Mouse (Mus musculus) left cerebral cortex, postnatal 4 days (tissue): ENCODE data around the gene Elovl6. TPM values are rescaled to one million over a fixed set of nuclear protein-coding genes. Genes with fewer than 3 reads are reported as not detected.

Experiments used
- DNase-seq: peaks from one replicate; pipeline ENCODE4 v3.0.0-alpha.2; 2022
- intact Hi-C: fragments of 180-260 bp; cut with DNase I; formaldehyde crosslinking; loops from one replicate; pipeline ENCODE4 v1.15.1; 2025
- total RNA-seq, 2 experiments: library from RNA; stranded (reverse); gene quantifications; 2 replicates each; pipeline ENCODE4 v1.2.3; 2021

Gene Elovl6
- total RNA-seq, 2 experiments from 2014 or later, result 51.5 to 60.3 TPM

DNA sequence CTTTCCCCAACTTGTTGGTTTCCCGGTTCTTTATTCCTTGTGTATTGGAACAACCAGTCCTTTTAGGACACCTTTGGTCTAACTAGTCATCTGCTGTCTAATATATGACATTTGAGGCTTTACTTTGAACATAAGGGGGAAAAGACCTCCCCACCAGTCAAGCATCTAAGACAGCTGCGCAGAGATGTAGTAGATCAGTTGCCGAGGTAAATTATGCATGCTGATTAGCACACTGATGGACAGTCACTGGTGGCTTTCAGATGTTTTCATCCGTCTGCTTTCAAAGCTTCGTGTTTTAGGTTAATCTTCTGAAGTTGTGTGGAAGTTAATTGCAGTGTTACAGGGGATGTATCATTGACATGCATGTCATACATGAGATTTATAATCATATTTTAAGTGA lies 5.8 kb downstream of the Elovl6 start:
- intact Hi-C loops, result loop anchor here (5.0 to 10.0 kb wide), 2 partner anchors 97 to 149 kb away; no protein-coding TSS in a partner anchor
- DNase-seq, result no peak

DNA sequence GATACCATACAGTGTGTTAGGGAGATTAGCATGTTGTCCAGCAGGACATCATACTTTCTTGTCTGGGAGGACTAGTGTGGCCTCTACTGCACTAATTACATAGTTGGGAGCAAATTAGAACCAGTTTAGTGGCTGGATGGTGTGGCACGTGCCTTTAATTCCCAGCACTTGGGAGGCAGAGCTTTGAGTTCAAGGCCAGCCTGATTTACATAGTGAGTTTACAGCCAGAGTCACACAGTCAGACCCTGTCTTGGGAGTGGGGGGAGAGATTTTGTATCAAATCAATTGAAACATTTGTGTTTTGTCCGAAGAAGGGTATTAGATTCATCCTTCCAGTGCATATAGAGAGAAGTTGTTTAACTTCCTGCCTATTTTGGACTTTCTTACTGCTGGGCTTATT lies 8.7 kb downstream of the Elovl6 start:
- no peak for DNase-seq
- intact Hi-C loops, result no loop called here

DNA sequence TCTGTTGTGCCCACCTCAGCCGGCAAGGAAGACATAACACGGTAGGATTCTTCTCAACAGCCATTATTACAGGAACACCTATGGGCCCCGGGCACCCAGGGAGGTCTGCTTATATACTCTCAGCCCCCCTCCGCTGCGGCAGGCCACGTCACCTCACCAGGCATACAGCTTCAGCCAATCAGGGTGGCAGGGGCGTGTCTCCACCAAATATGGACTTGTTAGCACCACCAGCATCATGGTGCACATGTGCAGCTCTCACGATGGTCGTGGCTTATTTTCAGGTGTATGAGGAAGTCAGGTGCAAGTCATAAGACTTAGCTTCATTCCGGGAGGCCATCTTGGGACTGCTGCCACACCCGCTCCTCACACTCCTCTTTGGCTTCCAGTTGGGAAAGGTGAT lies 9.3 kb downstream of the Elovl6 start:
- no peak for DNase-seq
- intact Hi-C loops, result no loop called here

GRCm38 (mm10) chr3:129543376-129543775 lies 11.2 kb downstream of the Elovl6 start:
- intact Hi-C loops, result no loop called here
- DNase-seq, result no peak

GRCm38 (mm10) chr3:129544217-129544616 lies 12.1 kb downstream of the Elovl6 start:
- intact Hi-C loops, result no loop called here
- DNase-seq, result no peak

DNA sequence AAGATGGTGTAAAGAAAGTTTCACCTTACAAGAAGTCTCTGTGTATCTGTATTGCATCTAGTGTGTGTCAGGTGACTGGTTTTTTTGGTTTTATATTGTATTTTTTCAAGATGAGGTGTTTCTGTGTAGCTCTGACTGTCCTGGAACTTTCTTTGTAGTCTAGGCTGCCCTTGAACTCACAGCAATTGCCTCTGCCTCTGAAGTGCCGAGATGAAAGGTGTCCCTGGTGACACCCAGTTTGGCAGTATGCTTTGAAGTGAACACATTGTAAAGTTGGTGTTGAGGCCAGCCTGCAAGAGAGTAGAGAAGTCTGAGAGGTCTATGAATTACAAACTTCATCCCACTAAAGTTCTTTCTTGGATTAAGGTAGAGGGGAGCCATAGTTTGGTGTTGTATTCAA lies 13.1 kb downstream of the Elovl6 start:
- DNase-seq, result no peak
- intact Hi-C loops, result no loop called here

DNA sequence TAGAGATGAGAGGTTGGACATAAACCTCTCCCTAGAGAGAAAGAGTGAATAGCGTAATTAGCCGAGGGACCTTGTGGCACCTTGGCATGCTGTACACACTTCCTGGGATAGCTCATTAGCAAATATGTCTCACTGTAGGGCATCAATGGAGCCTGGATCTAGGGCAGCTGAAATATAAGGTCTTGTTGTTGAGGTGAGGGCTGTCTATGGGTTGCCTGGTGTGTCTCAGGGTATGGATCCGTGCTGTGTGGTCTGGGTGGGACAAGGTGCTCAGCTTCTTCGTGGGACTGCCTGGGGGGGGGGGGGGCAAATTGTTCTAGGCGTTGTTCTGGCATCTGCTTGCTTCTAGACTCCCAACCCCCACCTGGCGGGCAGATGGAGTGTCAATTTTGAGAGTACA lies 13.6 kb downstream of the Elovl6 start:
- intact Hi-C loops, result no loop called here
- DNase-seq, result no peak

GRCm38 (mm10) chr3:129547837-129548435 lies 15.8 kb downstream of the Elovl6 start:
- DNase-seq, result no peak
- intact Hi-C loops, result no loop called here

DNA sequence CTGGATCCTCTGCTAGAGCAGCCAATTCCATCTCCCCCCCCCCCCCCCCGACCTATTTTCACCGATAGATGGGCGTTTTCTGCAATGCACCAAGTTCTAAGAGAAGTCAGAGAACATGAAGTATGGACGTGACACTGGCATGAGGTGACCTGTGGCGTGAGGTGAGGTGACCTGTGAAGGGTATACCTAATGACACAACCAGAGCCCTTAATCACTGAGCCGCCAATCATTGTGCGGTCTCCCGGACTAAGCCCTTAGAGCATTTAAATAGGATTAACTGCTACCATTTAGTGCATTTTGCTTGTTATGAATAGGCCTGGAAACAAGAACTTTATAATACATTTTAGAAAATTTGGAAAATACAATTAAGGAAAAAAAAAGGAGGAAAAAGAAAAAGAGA lies 16.6 kb downstream of the Elovl6 start:
- intact Hi-C loops, result no loop called here
- no peak for DNase-seq

- no peak for DNase-seq
- intact Hi-C loops, result no loop called here
Measured at GRCm38 (mm10) chr3:129549546-129549945, 17.4 kb downstream of the Elovl6 start.

GRCm38 (mm10) chr3:129551581-129552290 lies 19.6 kb downstream of the Elovl6 start:
- DNase-seq, result no peak
- intact Hi-C loops, result no loop called here

DNA sequence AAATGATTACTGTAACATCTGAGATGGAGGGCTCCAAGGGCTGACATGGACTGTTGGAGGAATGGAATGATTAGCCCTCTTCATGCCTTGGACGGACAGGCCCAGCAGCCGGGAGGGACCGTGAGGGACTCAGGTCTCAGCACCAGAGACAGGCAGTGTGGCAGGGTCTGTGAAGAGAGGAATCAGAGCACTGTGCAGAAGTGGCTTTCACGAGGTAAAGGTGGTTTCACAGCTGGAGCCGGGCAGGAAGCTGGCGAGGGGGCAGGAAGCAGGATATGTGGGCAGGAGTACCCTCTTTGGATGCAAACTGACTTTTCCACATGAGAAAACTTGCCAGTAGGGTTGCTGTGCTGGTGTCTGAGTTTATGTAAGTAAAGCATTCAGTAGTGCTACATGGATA lies 20.2 kb downstream of the Elovl6 start:
- intact Hi-C loops, result no loop called here
- DNase-seq, result no peak

- intact Hi-C loops, result no loop called here
- DNase-seq, result no peak
Measured at GRCm38 (mm10) chr3:129553173-129553572, 21.0 kb downstream of the Elovl6 start.

DNA sequence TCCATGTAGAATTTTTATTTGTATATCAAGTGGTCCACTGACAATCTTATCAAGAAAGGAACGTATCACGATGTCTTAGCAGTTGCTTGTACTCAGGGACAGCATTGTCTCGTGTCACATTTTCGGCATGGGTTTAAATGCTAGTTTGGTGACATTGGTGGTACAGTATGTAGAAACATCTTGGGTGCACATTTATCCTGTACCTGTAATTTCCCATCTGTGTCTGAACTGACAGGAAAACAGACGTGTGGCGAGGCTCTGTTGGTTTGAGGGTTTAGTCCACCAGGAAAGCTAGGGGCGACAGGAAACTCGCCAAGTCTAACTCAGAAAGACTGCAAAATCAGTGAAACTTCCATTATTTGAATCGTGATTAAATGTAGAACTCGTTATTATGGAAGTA lies 21.5 kb downstream of the Elovl6 start:
- DNase-seq, result no peak
- intact Hi-C loops, result no loop called here

- intact Hi-C loops, result no loop called here
- no peak for DNase-seq
Measured at GRCm38 (mm10) chr3:129554436-129554835, 22.3 kb downstream of the Elovl6 start.

DNA sequence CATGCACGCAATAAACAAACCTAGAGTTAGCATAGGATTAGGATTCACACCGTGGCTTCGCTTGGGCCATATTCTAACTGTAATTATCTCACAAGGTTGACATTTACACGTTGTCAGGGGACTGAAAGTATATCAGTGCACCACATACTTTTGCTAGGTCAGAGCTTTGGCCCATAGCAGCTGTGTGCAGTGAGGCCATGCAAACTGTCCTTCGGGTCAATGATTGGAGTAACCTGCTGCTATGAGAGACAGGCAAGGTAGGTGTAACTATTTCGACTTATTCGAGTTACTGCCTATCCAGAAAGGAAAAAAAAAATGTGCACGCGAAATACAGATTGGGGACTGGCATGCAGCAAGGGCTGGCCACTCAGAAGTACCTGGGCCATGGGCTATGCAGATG lies 24.9 kb downstream of the Elovl6 start:
- DNase-seq, result no peak
- intact Hi-C loops, result no loop called here

GRCm38 (mm10) chr3:129557566-129557965 lies 25.4 kb downstream of the Elovl6 start:
- no peak for DNase-seq
- intact Hi-C loops, result no loop called here

DNA sequence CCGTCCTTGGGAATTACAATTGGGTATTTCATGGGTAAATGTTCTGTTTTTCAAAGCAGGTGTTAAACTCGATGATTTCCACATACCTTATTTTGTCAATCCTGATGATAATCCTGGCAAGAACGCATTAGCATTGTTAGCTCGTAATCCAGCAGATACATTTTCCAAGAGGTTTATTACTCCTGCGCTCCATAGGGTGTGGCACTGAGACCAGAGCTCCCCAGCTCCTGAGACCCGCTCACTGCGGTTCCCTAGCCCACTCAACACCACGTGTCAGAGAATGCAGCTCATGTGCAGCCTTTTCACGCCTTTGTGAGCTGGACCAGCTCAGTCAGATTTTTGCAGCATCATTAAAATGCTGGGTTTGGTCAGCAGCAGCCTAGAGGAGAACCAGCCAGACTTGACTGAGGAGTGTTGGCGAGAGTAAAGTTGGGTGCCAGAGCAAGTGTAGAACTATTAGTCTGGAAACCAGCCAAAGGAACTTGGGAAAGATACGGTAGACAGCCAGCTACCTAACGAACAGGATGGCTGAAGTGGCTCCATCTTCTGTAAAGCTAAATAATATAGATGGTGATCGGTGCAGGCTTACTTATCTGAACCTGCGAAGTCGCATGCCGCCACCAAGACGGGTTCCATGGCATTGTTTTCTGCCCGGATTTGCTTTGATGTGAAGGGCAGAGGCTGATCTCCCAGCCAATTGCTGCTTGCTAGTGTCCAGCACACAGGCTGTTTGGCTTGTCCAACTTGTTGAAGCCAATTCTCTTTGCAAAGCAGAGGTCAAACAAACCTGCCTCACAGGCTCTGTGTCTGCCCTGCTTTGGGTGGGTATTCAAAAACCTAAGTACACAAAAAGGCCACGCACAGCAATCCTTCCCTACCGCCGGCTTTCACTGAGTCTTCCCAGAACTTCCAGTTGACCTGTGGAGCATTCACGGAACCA lies 26.1 kb downstream of the Elovl6 start:
- intact Hi-C loops, result no loop called here
- DNase-seq, result no peak

GRCm38 (mm10) chr3:129560068-129560467 lies 27.9 kb downstream of the Elovl6 start:
- intact Hi-C loops, result no loop called here

DNA sequence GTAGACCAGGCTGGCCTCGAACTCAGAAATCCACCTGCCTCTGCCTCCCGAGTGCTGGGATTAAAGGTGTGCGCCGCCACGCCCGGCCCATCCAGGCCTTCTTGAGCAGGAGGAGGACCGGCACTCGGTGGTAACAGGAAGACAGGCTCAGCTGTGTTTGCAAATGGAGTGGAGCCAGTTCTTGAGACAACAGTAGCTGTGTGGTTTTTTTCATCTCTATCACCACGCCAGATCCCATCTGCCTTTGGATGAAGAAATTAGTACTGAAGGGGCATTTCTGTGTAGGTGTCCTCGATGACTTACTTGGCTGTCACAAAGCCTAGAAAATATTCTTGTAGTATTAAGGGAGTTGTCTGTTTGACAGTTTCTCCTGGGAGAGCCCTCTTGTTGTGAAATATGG lies 28.9 kb downstream of the Elovl6 start:
- intact Hi-C loops, result no loop called here
- no peak for DNase-seq

More at GRCm38 (mm10) chr3:129560068-129560467, 27.9 kb downstream of the Elovl6 start:
- DNase-seq, result no peak

- intact Hi-C loops, result no loop called here
- no peak for DNase-seq
Measured at GRCm38 (mm10) chr3:129561853-129562252, 29.7 kb downstream of the Elovl6 start.

DNA sequence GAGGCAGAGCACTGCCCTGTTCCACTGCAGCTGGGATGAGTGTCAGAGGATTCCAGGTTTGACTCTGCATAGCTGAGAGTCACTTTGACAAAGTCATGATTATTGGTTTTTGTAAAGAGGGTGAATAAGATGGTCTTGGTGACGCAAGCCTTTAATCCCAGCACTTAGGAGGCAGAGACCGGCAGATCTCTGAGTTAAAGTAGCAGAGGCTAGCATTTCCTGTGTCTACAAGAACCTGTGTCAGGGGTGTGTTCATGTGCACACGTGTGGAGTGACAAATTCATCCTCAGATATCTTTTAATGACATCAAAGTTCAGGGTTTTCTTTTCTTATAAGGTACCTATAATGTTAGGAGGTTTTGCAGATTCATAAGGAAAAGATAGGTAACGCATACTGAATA lies 30.3 kb downstream of the Elovl6 start:
- no peak for DNase-seq
- intact Hi-C loops, result no loop called here
